Mouse (Mus musculus) T-helper 2 cell (primary cell): ENCODE results near the gene Olfr1458.

Experiments
- in situ Hi-C: fragments of 300-600 bp; cut with MboI, MseI; formaldehyde crosslinking; loops from one replicate; pipeline ENCODE4 v1.15.1; 2025; ENCODE audit warnings: high pct_unique_total_duplicates

Olfr1458 gene

DNA sequence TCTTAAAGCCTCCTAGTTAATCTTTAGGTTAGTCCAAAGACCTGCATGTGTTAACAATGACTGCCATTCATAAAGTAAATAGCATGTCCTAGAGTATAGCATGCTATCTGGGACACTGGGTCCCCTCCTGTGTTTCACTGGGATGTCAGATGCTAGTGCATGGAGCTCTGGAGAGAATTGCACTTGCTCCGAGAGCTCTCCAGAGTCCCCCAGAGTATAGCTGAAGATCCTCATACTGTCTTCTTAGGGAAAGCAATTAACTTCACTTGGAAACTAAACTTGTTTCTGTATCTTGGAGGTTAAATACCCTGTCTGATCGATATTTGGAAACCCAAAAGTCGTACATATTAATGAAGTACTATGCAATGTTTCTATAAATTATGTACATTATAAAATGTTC, at the start of gene Olfr1458:
TSS of gene Olfr1458 (minus strand) at position 101 of the 400 bp plus-strand sequence.
- in situ Hi-C loops = no loop called here

DNA sequence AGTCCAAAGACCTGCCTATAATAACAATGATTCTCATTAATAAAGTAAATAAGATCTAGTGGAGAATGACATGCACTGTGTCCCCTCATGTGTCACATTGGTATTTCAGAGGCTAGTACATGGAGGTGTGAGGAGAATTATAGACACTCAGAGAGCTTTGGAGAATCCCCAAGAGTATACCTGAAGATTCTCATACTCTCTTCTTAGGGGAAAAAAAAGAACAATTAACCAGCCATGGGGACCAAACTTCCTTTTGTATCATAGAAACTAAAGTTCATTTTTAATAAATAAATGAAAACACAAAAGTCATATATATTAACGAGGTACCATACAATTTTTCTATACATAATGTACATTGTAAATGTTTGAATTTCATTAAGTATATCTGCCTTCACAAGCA, 42.9 kb upstream of the Olfr1458 start, which contains the start of gene Olfr1459:
TSS of gene Olfr1459 (minus strand) at position 101 of the 400 bp plus-strand sequence.
- in situ Hi-C loops = no loop called here

- in situ Hi-C loops = no loop called here
Measured at GRCm38 (mm10) chr19:13097791-13098190, 8.8 kb downstream of the Olfr1458 start, which contains the start of gene Olfr1457. Gene Olfr1457, minus strand, starts transcription at chr19:13097891.

- in situ Hi-C loops = no loop called here
Measured at GRCm38 (mm10) chr19:13093908-13094307, 12.7 kb downstream of the Olfr1458 start.

DNA sequence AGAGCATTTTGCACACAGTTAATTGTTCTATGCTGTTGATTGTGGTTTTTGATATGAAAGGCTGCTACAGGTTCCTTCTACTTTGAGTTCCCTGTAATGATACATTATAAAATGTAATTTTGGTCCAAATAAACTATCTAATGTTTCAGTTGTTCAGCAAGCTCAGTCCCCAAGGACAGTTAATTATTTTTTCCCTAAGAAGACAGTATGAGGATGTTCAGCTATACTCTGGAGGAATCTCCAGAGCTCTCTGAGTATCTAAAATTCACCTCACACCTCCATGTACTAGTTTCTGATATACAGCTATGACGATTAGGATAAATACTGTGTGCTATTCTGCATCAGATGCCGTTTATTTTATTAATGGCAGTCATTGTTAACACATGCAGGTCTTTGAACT, 46.3 kb downstream of the Olfr1458 start, which contains the start of gene Olfr1454:
TSS of gene Olfr1454 (plus strand) at position 301 of the 400 bp plus-strand sequence.
- in situ Hi-C loops = no loop called here
